Mouse (Mus musculus) C2C12 (cell line): ENCODE measurements around the gene Gm5767. TPM values are rescaled to one million over a fixed set of nuclear protein-coding genes. Genes with fewer than 3 reads are reported as not detected.

Source experiments
- H3K27me3 ChIP-seq: one replicate; pipeline ENCODE4 v1.6.1; 2011; ENCODE audit not compliant: control insufficient read depth, insufficient read depth, insufficient read length
- H3K36me3 ChIP-seq: one replicate; pipeline ENCODE4 v1.6.1; 2011; ENCODE audit not compliant: control insufficient read depth, insufficient read depth
- H3K4me3 ChIP-seq: one replicate; pipeline ENCODE4 v1.5.1; 2011; ENCODE audit warnings: mild to moderate bottlenecking, control low read depth; ENCODE audit not compliant: poor library complexity, insufficient read depth, severe bottlenecking
- H3K79me2 ChIP-seq: one replicate; pipeline ENCODE4 v1.6.1; 2011; ENCODE audit not compliant: control insufficient read depth, insufficient read depth
- H3K79me3 ChIP-seq: one replicate; pipeline ENCODE4 v1.6.1; 2011; ENCODE audit warnings: low read depth, control low read depth
- H3ac ChIP-seq: one replicate; pipeline ENCODE3; 2011; ENCODE audit warnings: low read depth; ENCODE audit not compliant: control insufficient read depth, insufficient read length
- CEBPB ChIP-seq: IDR thresholded peaks from one replicate; pipeline ENCODE4 v1.6.1; 2011; ENCODE audit warnings: low read depth, mild to moderate bottlenecking, control low read depth, moderate library complexity
- CTCF ChIP-seq: IDR thresholded peaks from one replicate; pipeline ENCODE4 v1.5.1; 2011; ENCODE audit not compliant: control insufficient read depth, insufficient read depth, insufficient read length
- FOSL1 ChIP-seq: IDR thresholded peaks from one replicate; pipeline ENCODE4 v1.8.0; 2011; ENCODE audit warnings: mild to moderate bottlenecking, low read length; ENCODE audit not compliant: poor library complexity, insufficient read depth, severe bottlenecking
- MAX ChIP-seq: IDR thresholded peaks from one replicate; pipeline ENCODE4 v1.6.1; 2011; ENCODE audit warnings: mild to moderate bottlenecking, control low read depth
- MYOD1 ChIP-seq: IDR thresholded peaks from one replicate; pipeline ENCODE4 v1.6.1; 2011; ENCODE audit warnings: low read depth; ENCODE audit not compliant: control insufficient read depth, insufficient read length
- MYOG ChIP-seq: IDR thresholded peaks from one replicate; pipeline ENCODE4 v1.6.1; 2011; ENCODE audit not compliant: control insufficient read depth, insufficient read length; ENCODE audit errors: extremely low read depth
- USF1 ChIP-seq: IDR thresholded peaks from one replicate; pipeline ENCODE4 v1.6.1; 2011; ENCODE audit warnings: low read depth, mild to moderate bottlenecking, control low read depth, moderate library complexity
- polyA plus RNA-seq: library from polyadenylated mRNA; unstranded; fragments of >200 nt; fragmentation: generic; extraction: Trizol; gene quantifications from one replicate; pipeline ENCODE4 v1.2.1, GENCODE M21; 2012; ENCODE audit warnings: missing spikeins

Gene Gm5767
- polyA plus RNA-seq, 1 experiment = not detected

DNA sequence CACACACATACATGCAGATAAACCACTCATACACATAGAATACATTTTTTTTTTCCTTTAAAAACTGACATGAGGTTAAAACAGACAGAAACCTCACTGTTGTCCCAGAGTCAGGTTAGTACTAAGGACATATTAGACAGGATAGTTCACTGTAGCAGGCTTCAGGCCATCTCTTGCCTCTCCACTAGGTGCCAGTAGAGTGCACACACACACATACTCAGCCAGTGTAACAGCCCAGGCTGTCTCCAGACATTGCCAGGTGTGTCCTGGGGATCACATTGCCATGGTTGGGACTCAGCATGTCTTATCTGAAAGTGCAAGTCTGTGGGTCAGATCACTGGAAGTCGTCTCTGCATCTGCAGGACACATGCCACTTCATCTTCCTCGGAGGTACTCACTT lies 36.7 kb upstream of the Gm5767 start:
- H3K79me2 ChIP-seq = peaks cover 21% of the 10 kb centered on the region
- H3K36me3 ChIP-seq = peaks cover 65% of the 10 kb centered on the region
- H3ac ChIP-seq = no peak overlapping the region
- H3K27me3 ChIP-seq = no peaks in the 10 kb centered on the region
- peaks cover 17% of the 10 kb centered on the region for H3K79me3 ChIP-seq
- TF ChIP-seq CTCF (peak; percentile 66), MAX (no peak), USF1 (no peak), CEBPB (no peak)
- H3K4me3 ChIP-seq = no peak overlapping the region

DNA sequence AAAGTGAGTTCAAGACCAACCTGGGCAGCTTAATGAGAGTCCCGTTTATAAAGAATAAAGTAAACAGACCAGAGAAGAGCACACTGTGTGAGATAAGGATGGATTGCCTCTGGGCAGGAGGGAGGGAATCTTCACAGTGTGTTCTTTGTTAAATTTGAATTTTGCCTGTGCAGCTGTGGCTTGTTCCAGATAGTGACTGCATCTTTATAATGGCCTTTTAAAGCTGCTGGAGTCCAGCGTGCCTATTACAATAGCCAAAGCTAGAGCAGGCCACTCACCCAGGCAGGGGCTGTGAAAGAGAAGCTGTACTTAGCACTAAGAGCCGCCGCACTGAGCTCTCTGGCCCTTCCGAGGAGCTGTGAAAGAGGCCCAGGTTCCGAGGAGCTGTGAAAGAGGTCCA lies 35.0 kb upstream of the Gm5767 start:
- H3ac ChIP-seq = no peak overlapping the region
- H3K79me2 ChIP-seq = peaks cover 4% of the 10 kb centered on the region
- H3K27me3 ChIP-seq = no peaks in the 10 kb centered on the region
- H3K4me3 ChIP-seq = no peak overlapping the region
- H3K36me3 ChIP-seq = peaks cover 75% of the 10 kb centered on the region
- TF ChIP-seq USF1 (no peak), MYOG (no peak), MYOD1 (no peak), CTCF (no peak), FOSL1 (no peak), CEBPB (no peak), MAX (no peak)
- H3K79me3 ChIP-seq = peaks cover 5% of the 10 kb centered on the region

DNA sequence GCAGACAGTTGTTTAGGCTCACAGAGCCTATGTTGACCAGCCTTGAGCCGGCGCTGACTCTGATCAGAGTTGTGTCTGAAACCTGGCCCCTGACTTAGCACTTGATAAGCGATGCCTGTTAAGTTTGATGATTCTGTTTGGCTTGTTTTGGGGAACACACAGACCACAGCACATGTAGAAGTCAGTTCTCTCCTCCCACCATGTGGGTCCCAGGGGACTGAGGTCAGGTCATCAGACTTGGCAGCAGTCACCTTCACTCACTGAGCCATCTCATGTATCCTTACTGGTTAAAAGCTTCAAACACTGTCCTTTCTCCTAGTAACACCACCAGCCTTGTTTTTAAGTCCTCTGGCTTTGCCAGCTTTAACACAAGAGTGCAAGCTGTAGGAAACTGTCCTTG lies 30.6 kb upstream of the Gm5767 start:
- TF ChIP-seq FOSL1 = no peak
- no peak for TF ChIP-seq MAX
- TF ChIP-seq USF1 = no peak
- no peak for TF ChIP-seq MYOD1
- no peak for TF ChIP-seq CEBPB
- no peak for TF ChIP-seq CTCF
- no peak for TF ChIP-seq MYOG
- no peaks in the 10 kb centered on the region for H3K79me3 ChIP-seq
- no peak overlapping the region for H3K4me3 ChIP-seq
- H3K79me2 ChIP-seq = no peaks in the 10 kb centered on the region
- peaks cover 87% of the 10 kb centered on the region for H3K36me3 ChIP-seq
- no peak overlapping the region for H3ac ChIP-seq
- H3K27me3 ChIP-seq = no peaks in the 10 kb centered on the region

DNA sequence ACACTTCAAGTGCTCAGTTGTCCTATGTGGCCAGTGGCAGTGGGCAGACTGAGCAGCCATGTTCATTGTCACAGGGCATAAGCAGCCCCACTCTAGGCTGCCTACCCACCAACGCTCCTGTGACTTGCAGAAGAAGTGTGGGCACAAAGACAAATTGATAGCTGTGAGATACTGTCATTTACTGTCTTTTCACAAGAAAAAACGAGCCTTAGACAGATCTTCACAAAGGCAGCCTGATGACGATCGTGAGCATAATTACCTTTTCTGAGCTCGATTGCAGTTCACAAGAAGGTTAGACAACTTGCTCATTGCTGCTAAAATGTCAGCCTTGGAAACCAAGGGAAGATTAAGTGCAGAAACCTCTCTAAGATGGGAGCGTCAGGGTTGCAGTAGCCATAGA lies 25.5 kb upstream of the Gm5767 start:
- H3K4me3 ChIP-seq = no peak overlapping the region
- H3ac ChIP-seq = no peak overlapping the region
- no peaks in the 10 kb centered on the region for H3K79me2 ChIP-seq
- H3K27me3 ChIP-seq = no peaks in the 10 kb centered on the region
- no peaks in the 10 kb centered on the region for H3K79me3 ChIP-seq
- H3K36me3 ChIP-seq = peaks cover 68% of the 10 kb centered on the region
- TF ChIP-seq MAX = no peak
- no peak for TF ChIP-seq MYOD1
- no peak for TF ChIP-seq CTCF
- no peak for TF ChIP-seq MYOG
- no peak for TF ChIP-seq CEBPB
- no peak for TF ChIP-seq FOSL1
- no peak for TF ChIP-seq USF1

GRCm38 (mm10) chr16:8655599-8655998 lies 25.0 kb upstream of the Gm5767 start:
- H3K36me3 ChIP-seq = peaks cover 69% of the 10 kb centered on the region
- no peaks in the 10 kb centered on the region for H3K79me3 ChIP-seq
- TF ChIP-seq USF1 (no peak), FOSL1 (no peak), CEBPB (no peak), MYOG (no peak), MAX (no peak), MYOD1 (no peak)

GRCm38 (mm10) chr16:8656256-8656655 lies 24.3 kb upstream of the Gm5767 start:
- H3K79me3 ChIP-seq = no peaks in the 10 kb centered on the region
- peaks cover 66% of the 10 kb centered on the region for H3K36me3 ChIP-seq
- H3K27me3 ChIP-seq = no peaks in the 10 kb centered on the region
- no peaks in the 10 kb centered on the region for H3K79me2 ChIP-seq
- TF ChIP-seq CEBPB (no peak), USF1 (no peak), MAX (no peak), FOSL1 (no peak), MYOG (no peak), CTCF (no peak), MYOD1 (no peak)
- no peak overlapping the region for H3ac ChIP-seq
- no peak overlapping the region for H3K4me3 ChIP-seq

More at GRCm38 (mm10) chr16:8655599-8655998, 25.0 kb upstream of the Gm5767 start:
- Histone ChIP-seq H3K79me2 (no peaks in the 10 kb centered on the region), H3K27me3 (no peaks in the 10 kb centered on the region), H3ac (no peak overlapping the region), H3K4me3 (no peak overlapping the region)
